Mouse (Mus musculus): ENCODE data around the gene Snd1. TPM values are rescaled to one million over a fixed set of nuclear protein-coding genes. Genes with fewer than 3 reads are reported as not detected.

Snd1 gene
- polyA plus RNA-seq, 1 experiment from 2014 or later = 111 TPM

DNA sequence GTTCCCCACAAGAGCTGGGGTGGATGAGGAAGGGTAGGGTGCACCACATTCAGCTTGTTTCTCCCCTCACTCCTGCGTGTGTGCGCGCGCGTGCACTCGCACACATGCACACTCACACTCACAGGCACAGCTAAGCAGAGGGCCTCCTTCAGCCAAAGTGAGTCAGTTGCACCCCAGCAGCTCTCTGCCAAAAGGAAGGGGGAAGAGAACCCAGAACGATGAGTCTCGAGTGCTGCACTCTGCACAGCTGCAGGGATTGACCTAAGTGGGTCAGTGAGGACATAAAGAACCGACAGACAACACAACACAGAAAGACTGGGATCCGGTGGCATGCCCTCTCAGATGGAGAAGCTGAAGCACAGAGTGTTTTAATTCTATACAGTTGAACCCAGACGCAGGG, 399.1 kb downstream of the Snd1 start:
- Histone ChIP-seq H3K9ac (ENCODE audit: low read length) (no peak overlapping the region), H3K9me3 (ENCODE audit: control insufficient read depth, low read length) (no peaks in the 10 kb centered on the region), H3K27ac (ENCODE audit: low read depth, low read length) (no peak overlapping the region), H3K27me3 (ENCODE audit: control insufficient read depth, insufficient read depth, low read length) (no peaks in the 10 kb centered on the region), H3K4me3 (ENCODE audit: low read depth, low read length) (no peak overlapping the region), H3K36me3 (ENCODE audit: control insufficient read depth, insufficient read depth, low read length) (no peaks in the 10 kb centered on the region), H3K4me1 (ENCODE audit: control insufficient read depth, insufficient read depth, low read length) (peaks cover 40% of the 10 kb centered on the region), H3K4me2 (ENCODE audit: low read depth) (no peak overlapping the region)
- ATAC-seq (ENCODE audit: insufficient read depth, low FRiP score, low TSS enrichment) (no peak), DNase-seq (ENCODE audit: low spot score) (no peak)
- WGBS = 71% methylated on average over 11 of the region's 11 CpGs

DNA sequence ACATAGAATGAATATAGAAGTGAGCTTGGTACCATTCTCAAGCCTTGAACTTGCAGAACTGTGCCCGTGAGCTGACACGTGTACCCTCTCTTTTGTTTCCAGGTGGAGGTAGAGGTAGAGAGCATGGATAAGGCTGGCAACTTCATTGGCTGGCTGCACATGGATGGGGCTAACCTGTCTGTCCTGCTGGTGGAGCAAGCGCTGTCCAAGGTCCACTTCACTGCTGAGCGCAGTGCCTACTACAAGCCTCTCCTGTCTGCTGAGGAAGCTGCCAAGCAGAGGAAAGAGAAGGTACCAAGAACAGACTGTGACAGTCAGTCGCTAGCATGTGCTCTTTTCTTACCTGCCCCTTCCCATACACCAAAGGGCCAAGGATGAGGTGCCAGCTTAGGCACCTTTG, 399.8 kb downstream of the Snd1 start:
- no peak overlapping the region for H3K9ac ChIP-seq (ENCODE audit: low read length)
- no peak for DNase-seq (ENCODE audit: low spot score)
- H3K27ac ChIP-seq (ENCODE audit: low read depth, low read length) = no peak overlapping the region
- no peaks in the 10 kb centered on the region for H3K9me3 ChIP-seq (ENCODE audit: control insufficient read depth, low read length)
- H3K27me3 ChIP-seq (ENCODE audit: control insufficient read depth, insufficient read depth, low read length) = no peaks in the 10 kb centered on the region
- WGBS = 91% methylated on average over 5 of the region's 5 CpGs
- no peak overlapping the region for H3K4me3 ChIP-seq (ENCODE audit: low read depth, low read length)
- ATAC-seq (ENCODE audit: insufficient read depth, low FRiP score, low TSS enrichment) = no peak
- H3K36me3 ChIP-seq (ENCODE audit: control insufficient read depth, insufficient read depth, low read length) = no peaks in the 10 kb centered on the region
- no peak overlapping the region for H3K4me2 ChIP-seq (ENCODE audit: low read depth)
- peaks cover 40% of the 10 kb centered on the region for H3K4me1 ChIP-seq (ENCODE audit: control insufficient read depth, insufficient read depth, low read length)

DNA sequence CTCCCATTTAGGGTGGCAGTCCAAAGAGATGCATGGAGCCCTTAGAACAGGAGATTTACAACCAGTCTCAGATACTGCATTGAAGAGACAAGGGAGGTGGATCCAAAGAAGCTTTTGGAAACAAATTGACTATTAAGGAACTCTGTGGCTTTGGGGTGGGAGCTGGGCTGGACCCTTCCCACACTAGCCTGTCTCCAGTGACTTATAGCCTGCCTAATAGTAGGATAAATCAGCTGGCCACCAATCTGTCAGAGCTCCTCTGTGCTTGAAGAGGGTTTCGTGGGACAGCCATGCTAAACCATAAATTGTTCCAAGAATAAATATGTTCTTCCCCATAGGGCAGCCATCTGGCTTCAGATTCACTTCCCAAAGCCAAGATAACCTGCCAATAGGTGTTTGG, 400.4 kb downstream of the Snd1 start:
- H3K27ac ChIP-seq (ENCODE audit: low read depth, low read length) = no peak overlapping the region
- WGBS = 35% methylated on average over 1 of the region's 1 CpGs
- H3K4me1 ChIP-seq (ENCODE audit: control insufficient read depth, insufficient read depth, low read length) = peaks cover 40% of the 10 kb centered on the region

DNA sequence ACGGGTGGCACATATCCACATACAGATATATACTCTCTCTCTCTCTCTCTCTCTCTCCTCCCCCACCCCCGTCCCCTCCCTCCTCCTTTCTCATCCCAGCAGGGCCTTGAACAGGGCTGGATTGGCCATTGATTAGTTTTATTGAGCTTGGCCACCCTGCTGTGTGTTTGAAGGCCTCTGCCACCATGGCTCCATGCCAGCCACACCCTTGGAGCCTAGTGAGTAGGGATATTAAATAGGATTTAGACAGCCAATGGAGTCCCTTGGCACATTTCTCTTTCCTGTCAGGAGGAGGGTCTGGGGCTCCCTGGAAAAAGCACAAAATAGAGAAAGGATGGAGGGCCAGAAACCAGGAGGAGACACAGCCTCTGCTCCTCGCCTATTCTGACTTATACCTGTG, 401.6 kb downstream of the Snd1 start:
- WGBS = 25% methylated on average over 3 of the region's 3 CpGs
- H3K4me2 ChIP-seq (ENCODE audit: low read depth) = no peak overlapping the region
- no peaks in the 10 kb centered on the region for H3K27me3 ChIP-seq (ENCODE audit: control insufficient read depth, insufficient read depth, low read length)
- no peaks in the 10 kb centered on the region for H3K9me3 ChIP-seq (ENCODE audit: control insufficient read depth, low read length)
- ATAC-seq (ENCODE audit: insufficient read depth, low FRiP score, low TSS enrichment) (peak; percentile 28), DNase-seq (ENCODE audit: low spot score) (no peak)
- H3K4me3 ChIP-seq (ENCODE audit: low read depth, low read length) = no peak overlapping the region
- no peak overlapping the region for H3K9ac ChIP-seq (ENCODE audit: low read length)
- peaks cover 40% of the 10 kb centered on the region for H3K4me1 ChIP-seq (ENCODE audit: control insufficient read depth, insufficient read depth, low read length)
- no peak overlapping the region for H3K27ac ChIP-seq (ENCODE audit: low read depth, low read length)
- H3K36me3 ChIP-seq (ENCODE audit: control insufficient read depth, insufficient read depth, low read length) = no peaks in the 10 kb centered on the region

More for the DNA sequence above, 400.4 kb downstream of the Snd1 start:
- Histone ChIP-seq H3K4me2 (ENCODE audit: low read depth) (no peak overlapping the region), H3K36me3 (ENCODE audit: control insufficient read depth, insufficient read depth, low read length) (no peaks in the 10 kb centered on the region), H3K9me3 (ENCODE audit: control insufficient read depth, low read length) (no peaks in the 10 kb centered on the region), H3K4me3 (ENCODE audit: low read depth, low read length) (no peak overlapping the region), H3K27me3 (ENCODE audit: control insufficient read depth, insufficient read depth, low read length) (no peaks in the 10 kb centered on the region), H3K9ac (ENCODE audit: low read length) (no peak overlapping the region)
- no peak for DNase-seq (ENCODE audit: low spot score)
- ATAC-seq (ENCODE audit: insufficient read depth, low FRiP score, low TSS enrichment) = no peak

DNA sequence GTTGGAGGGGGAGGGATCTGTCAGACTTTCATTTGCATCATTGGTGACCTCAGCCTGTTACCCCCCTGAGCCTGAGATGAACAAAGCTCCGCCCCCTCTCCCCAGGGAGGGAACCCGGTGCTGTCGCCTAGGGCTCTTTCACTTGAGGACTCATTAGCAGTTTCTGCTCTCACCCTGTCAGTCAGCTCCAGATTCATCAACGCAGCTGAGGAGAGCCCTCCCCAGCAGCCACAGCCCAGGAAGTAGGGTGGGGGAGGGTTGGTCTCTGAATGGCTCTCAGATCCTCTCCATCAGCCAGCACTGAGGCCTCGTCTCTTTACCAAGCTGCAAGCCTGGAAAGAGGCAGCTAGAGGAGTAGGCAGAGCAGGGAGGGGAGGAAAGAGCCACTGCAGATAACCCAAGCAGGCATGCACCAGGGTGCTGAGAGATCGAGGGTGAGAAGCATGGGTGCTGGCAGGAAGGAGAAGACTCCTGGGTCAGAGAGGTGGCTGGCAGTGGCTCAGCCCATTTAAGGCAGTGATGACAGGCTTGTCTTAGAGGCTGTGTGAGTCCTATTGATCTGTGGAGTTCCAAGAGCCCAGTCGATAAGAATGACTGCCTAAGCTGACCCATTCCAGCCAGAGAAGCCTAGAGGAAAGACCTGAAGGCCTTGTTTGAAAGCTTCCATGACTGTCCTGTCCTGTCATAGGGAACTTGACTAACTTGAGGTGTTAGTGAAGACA, 403.2 kb downstream of the Snd1 start:
- Histone ChIP-seq H3K9me3 (ENCODE audit: control insufficient read depth, low read length) (no peaks in the 10 kb centered on the region), H3K9ac (ENCODE audit: low read length) (no peak overlapping the region), H3K4me3 (ENCODE audit: low read depth, low read length) (no peak overlapping the region), H3K27ac (ENCODE audit: low read depth, low read length) (peak overlapping the region; percentile 62), H3K36me3 (ENCODE audit: control insufficient read depth, insufficient read depth, low read length) (no peaks in the 10 kb centered on the region), H3K4me1 (ENCODE audit: control insufficient read depth, insufficient read depth, low read length) (peaks cover 40% of the 10 kb centered on the region), H3K27me3 (ENCODE audit: control insufficient read depth, insufficient read depth, low read length) (no peaks in the 10 kb centered on the region), H3K4me2 (ENCODE audit: low read depth) (no peak overlapping the region)
- DNase-seq (ENCODE audit: low spot score) = peak; percentile 46
- 23% methylated on average over 7 of the region's 7 CpGs for WGBS
- ATAC-seq (ENCODE audit: insufficient read depth, low FRiP score, low TSS enrichment) = peak; percentile 63; the same call in 1 of the 2 replicates

DNA sequence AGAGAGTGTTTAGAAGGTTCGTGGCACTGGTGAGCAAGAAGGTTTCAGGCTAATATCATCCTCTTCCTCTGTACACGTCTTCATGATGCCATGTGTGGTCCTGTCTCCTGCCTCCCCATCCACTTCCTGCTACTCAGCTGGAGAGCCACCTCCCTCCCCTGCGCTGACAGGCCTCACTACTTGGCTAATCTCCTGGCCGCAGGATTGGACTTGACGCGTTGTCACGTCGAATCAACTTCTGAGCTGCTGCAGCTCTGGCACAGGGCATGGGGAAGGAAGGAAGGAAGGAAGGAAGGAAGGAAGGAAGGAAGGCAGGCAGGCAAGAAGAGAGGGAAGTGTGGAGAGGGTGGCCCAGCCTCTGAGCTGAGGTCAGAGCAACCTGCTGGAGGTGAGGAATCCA, 404.4 kb downstream of the Snd1 start:
- no peak overlapping the region for H3K4me2 ChIP-seq (ENCODE audit: low read depth)
- H3K4me3 ChIP-seq (ENCODE audit: low read depth, low read length) = no peak overlapping the region
- peaks cover 33% of the 10 kb centered on the region for H3K4me1 ChIP-seq (ENCODE audit: control insufficient read depth, insufficient read depth, low read length)
- no peaks in the 10 kb centered on the region; the same call in 1 of the 2 replicates for H3K36me3 ChIP-seq (ENCODE audit: control insufficient read depth, insufficient read depth, low read length)
- H3K27ac ChIP-seq (ENCODE audit: low read depth, low read length) = no peak overlapping the region
- WGBS = 83% methylated on average over 8 of the region's 8 CpGs
- DNase-seq (ENCODE audit: low spot score) = no peak
- no peaks in the 10 kb centered on the region for H3K27me3 ChIP-seq (ENCODE audit: control insufficient read depth, insufficient read depth, low read length)
- no peak overlapping the region for H3K9ac ChIP-seq (ENCODE audit: low read length)
- no peaks in the 10 kb centered on the region for H3K9me3 ChIP-seq (ENCODE audit: control insufficient read depth, low read length)
- no peak for ATAC-seq (ENCODE audit: insufficient read depth, low FRiP score, low TSS enrichment)

DNA sequence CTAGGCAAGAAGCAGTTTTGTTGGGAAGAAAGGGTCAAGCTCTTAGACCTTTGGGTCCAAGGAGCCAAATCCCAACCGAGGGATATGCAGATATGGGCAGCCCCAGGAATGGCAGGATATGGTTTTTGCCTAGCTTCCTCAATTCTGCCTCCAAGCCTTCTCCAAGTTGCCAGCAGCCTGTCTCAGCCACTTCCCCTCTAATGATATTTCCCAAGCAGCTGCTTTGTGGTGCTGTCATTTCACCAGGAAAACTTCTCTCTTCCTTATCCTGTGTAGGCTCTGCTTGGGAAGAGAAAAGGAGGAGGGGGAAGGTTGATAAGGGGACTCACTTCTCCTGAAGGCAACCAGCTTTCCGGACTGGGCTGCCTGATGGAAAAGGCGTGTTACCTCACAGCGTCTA, 406.0 kb downstream of the Snd1 start:
- Histone ChIP-seq H3K4me3 (ENCODE audit: low read depth, low read length) (no peak overlapping the region), H3K9me3 (ENCODE audit: control insufficient read depth, low read length) (no peaks in the 10 kb centered on the region), H3K9ac (ENCODE audit: low read length) (no peak overlapping the region), H3K4me1 (ENCODE audit: control insufficient read depth, insufficient read depth, low read length) (peaks cover 26% of the 10 kb centered on the region), H3K4me2 (ENCODE audit: low read depth) (no peak overlapping the region), H3K36me3 (ENCODE audit: control insufficient read depth, insufficient read depth, low read length) (peaks cover 6% of the 10 kb centered on the region; the same call in 1 of the 2 replicates), H3K27ac (ENCODE audit: low read depth, low read length) (no peak overlapping the region), H3K27me3 (ENCODE audit: control insufficient read depth, insufficient read depth, low read length) (no peaks in the 10 kb centered on the region)
- no peak for DNase-seq (ENCODE audit: low spot score)
- no peak for ATAC-seq (ENCODE audit: insufficient read depth, low FRiP score, low TSS enrichment)
- WGBS = 92% methylated on average over 4 of the region's 4 CpGs

DNA sequence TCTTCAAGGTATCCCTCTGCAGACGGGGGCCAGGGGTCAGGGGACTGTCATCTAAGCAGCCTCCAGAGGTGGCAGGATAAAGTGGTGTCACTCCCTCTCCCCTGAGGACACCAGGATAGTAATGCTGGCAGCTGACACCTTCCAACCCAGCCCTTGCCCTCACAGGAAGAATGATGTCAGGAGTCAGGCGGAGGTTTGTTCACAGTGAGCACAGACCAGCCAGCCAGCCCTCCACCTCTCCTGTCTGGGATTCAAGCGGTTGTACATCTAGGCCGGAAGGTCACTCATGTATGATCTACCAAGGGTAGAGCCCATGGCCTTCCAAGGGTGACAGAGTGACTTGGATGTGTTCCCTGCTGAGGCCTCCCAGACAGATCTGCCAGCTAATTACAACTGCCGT, 408.6 kb downstream of the Snd1 start:
- WGBS = 75% methylated on average over 5 of the region's 5 CpGs
- H3K27me3 ChIP-seq (ENCODE audit: control insufficient read depth, insufficient read depth, low read length) = no peaks in the 10 kb centered on the region
- no peak overlapping the region for H3K9ac ChIP-seq (ENCODE audit: low read length)
- peaks cover 10% of the 10 kb centered on the region for H3K36me3 ChIP-seq (ENCODE audit: control insufficient read depth, insufficient read depth, low read length)
- H3K9me3 ChIP-seq (ENCODE audit: control insufficient read depth, low read length) = no peaks in the 10 kb centered on the region
- no peak overlapping the region for H3K27ac ChIP-seq (ENCODE audit: low read depth, low read length)
- peaks cover 1% of the 10 kb centered on the region for H3K4me1 ChIP-seq (ENCODE audit: control insufficient read depth, insufficient read depth, low read length)
- H3K4me3 ChIP-seq (ENCODE audit: low read depth, low read length) = no peak overlapping the region
- H3K4me2 ChIP-seq (ENCODE audit: low read depth) = no peak overlapping the region
- no peak for ATAC-seq (ENCODE audit: insufficient read depth, low FRiP score, low TSS enrichment)
- no peak for DNase-seq (ENCODE audit: low spot score)

DNA sequence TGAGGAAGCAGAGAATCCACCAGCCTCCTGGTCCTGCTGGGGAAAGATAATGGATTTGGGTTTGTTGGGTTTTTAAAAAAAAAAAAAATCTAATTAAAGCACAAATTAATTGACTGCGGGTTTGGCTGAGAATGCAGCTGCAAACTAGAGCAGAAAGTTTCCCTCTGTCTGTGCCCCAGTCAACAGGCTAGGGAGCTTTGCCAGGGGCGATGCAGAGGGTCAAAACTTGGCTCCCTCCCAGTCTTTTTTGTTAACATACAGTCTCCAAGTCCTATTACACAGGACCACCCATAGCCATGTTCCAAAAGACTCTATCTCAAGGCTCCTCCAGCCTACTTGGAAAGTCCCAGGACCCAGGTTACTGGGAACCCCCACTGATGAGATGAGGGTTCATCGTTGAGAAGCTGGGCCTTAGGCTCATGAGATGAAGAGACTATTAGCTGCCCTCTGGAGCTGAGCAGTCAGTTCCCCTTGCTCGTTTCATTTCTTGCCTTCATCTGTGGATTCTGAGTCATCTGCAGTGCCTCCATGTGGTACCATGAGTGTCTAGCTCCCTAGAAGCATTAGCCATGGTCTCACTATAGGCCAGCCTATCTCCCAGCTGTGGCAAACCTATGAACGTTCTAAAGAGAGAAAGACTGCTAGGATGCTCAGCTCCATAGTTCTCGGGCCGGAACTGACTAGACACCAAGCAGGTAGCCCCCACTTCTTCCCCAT, 411.9 kb downstream of the Snd1 start:
- Histone ChIP-seq H3K36me3 (ENCODE audit: control insufficient read depth, insufficient read depth, low read length) (peaks cover 15% of the 10 kb centered on the region), H3K4me2 (ENCODE audit: low read depth) (no peak overlapping the region), H3K9me3 (ENCODE audit: control insufficient read depth, low read length) (no peaks in the 10 kb centered on the region), H3K9ac (ENCODE audit: low read length) (no peak overlapping the region), H3K27me3 (ENCODE audit: control insufficient read depth, insufficient read depth, low read length) (no peaks in the 10 kb centered on the region), H3K27ac (ENCODE audit: low read depth, low read length) (no peak overlapping the region), H3K4me3 (ENCODE audit: low read depth, low read length) (no peak overlapping the region), H3K4me1 (ENCODE audit: control insufficient read depth, insufficient read depth, low read length) (0 out of 2 replicates have a peak, but pooled peaks cover 7% of the 10 kb centered on the region)
- no peak for ATAC-seq (ENCODE audit: insufficient read depth, low FRiP score, low TSS enrichment)
- 92% methylated on average over 7 of the region's 7 CpGs for WGBS
- DNase-seq (ENCODE audit: low spot score) = no peak

Data from neural tube, embryonic 11.5 days (tissue).